Mouse (Mus musculus) forebrain, embryonic 12.5 days (tissue): ENCODE measurements around the gene Samhd1. TPM values are rescaled to one million over a fixed set of nuclear protein-coding genes. Genes with fewer than 3 reads are reported as not detected.
A peak's percentile ranks its signal among the peaks of the same experiment; 100 is the strongest.

Source experiments
- ATAC-seq: fragments of 200-750 bp; cut with Nextera tagmentation; 2 replicates; pipeline ENCODE4 v1.8.0; 2017; ENCODE audit warnings: moderate TSS enrichment; ENCODE audit not compliant: low FRiP score
- H3K27ac ChIP-seq: fragments of 300-500 bp; sonication (generic); 2 replicates; pipeline ENCODE4 v1.5.1; 2016; ENCODE audit warnings: mild to moderate bottlenecking
- H3K27me3 ChIP-seq: fragments of 300-500 bp; sonication (generic); 2 replicates; pipeline ENCODE4 v1.6.1; 2016; ENCODE audit warnings: mild to moderate bottlenecking
- H3K36me3 ChIP-seq: fragments of 300-500 bp; sonication (generic); replicated peaks from 2 replicates; pipeline ENCODE4 v1.6.1; 2016; ENCODE audit warnings: mild to moderate bottlenecking
- H3K4me1 ChIP-seq: fragments of 300-500 bp; sonication (generic); 2 replicates; pipeline ENCODE4 v1.6.1; 2016
- H3K4me2 ChIP-seq: fragments of 300-500 bp; sonication (generic); 2 replicates; pipeline ENCODE4 v1.6.1; 2016; ENCODE audit warnings: mild to moderate bottlenecking, moderate library complexity
- H3K4me3 ChIP-seq: fragments of 300-500 bp; sonication (generic); replicated peaks from 2 replicates; pipeline ENCODE4 v1.5.1; 2016; ENCODE audit warnings: mild to moderate bottlenecking
- H3K9ac ChIP-seq: fragments of 300-500 bp; sonication (generic); 2 replicates; pipeline ENCODE4 v1.6.1; 2016; ENCODE audit warnings: mild to moderate bottlenecking
- H3K9me3 ChIP-seq: fragments of 300-500 bp; sonication (generic); 2 replicates; pipeline ENCODE4 v1.6.1; 2016
- WGBS: fragments of 180-500 bp; shearing (Covaris S2); methylation state at CpG from one replicate; pipeline ENCODE4 v1.1.7; 2016; 5-methylcytosine and 5-hydroxymethylcytosine counted together
- polyA plus RNA-seq: library from polyadenylated mRNA; unstranded; fragments of >200 nt; fragmentation: Nextera tagmentation; extraction: Ambion mirVana; gene quantifications from 2 replicates; pipeline ENCODE4 v1.2.1, GENCODE M21; 2016

The Samhd1 gene
- polyA plus RNA-seq, 1 experiment from 2014 or later: 22.6 TPM

DNA sequence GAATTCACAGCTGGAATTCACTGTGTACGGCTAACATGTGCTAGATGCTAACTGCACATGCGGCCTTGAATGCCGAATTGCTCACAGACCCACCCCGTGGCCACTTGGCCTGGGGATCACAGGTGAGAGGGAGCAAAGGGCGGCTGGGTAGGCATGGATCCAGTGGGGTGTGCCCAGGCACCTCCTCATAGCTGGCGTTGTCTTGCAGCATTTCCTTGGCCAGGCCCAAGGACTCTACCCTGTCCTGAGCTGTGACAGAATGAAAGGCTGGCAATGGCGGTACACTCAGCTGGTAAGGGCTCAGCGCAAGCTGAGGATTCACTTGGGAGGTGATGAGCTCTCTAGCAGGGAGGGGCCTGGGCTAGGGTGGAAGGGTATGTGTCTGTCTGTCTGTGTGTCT, 48.3 kb downstream of the Samhd1 start, which contains the start of gene Tldc2:
TSS of gene Tldc2 (plus strand) at position 260 of the 400 bp plus-strand sequence.
- Histone ChIP-seq H3K27ac (no peak within 1 kb of the TSS), H3K27me3 (peaks cover 3% of the 10 kb centered on the region; the same call in 1 of the 2 replicates), H3K4me1 (peaks cover 9% of the 10 kb centered on the region; the same call in 1 of the 2 replicates), H3K9ac (no peak within 1 kb of the TSS), H3K4me3 (no peak within 1 kb of the TSS), H3K4me2 (no peak within 1 kb of the TSS), H3K9me3 (no peaks in the 10 kb centered on the region), H3K36me3 (no peaks in the 10 kb centered on the region)
- 87% methylated on average over 8 of the region's 8 CpGs for WGBS
- ATAC-seq: no peak

DNA sequence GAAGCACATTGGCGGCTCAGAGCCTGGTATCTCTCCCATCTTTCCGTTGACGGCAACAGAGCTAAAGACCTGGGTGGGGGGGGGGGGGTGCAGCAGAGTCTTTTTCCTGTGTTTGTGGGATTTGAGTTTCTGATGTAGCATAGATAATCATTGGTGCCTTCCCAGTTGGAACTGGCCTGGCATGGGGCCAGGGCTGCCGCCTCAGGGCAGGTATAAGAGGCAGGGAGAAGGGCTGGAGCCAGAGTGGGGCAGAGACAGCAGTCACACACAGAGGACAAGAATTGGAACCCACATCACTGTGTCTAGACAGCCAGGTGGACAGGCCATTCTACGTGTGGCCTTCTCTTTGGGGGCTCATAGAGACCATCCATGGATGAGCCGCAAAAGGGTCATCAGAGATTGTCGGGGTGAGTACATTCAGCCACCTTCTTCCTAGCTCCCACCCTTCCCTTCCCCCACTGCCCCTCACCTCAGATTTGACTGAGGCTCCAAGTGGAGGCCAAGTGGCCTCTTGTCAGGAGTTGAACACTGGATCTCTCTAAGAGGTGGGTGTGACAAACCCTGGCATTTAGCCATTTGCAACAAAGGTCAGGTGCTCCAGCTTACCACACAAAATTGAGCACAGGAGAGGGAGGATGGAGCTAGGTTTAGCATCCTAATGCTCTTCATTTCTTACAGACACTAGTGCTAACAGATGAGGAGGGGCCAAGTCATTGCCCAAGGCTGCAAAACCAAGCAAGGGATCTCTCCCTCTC, 50.1 kb downstream of the Samhd1 start:
- H3K27ac ChIP-seq: no peak overlapping the region
- H3K9ac ChIP-seq: no peak overlapping the region
- H3K36me3 ChIP-seq: no peaks in the 10 kb centered on the region
- ATAC-seq: no peak
- no peak overlapping the region for H3K4me3 ChIP-seq
- peaks cover 10% of the 10 kb centered on the region for H3K27me3 ChIP-seq
- H3K4me1 ChIP-seq: peaks cover 8% of the 10 kb centered on the region
- H3K9me3 ChIP-seq: no peaks in the 10 kb centered on the region
- WGBS: 90% methylated on average over 7 of the region's 7 CpGs
- H3K4me2 ChIP-seq: no peak overlapping the region

DNA sequence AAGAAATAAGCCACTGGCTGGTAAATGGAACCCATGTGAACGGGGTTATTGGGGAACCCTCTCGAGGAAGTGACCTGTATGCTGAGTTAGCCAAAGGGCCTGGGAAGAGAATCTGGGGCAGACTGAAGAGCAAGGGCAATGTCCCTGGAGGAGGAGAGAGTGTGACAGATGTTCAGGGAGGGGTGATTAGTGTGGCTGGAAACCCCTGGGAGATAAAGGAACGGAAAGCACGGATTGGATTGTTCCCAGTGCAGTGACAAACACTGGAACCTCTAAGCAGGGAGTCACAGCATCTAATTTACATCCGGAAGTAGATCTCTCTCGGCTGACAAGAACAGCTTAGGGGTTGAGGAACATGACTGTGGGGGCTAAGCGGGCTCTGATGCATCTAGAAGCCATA, 53.1 kb downstream of the Samhd1 start:
- peaks cover 23% of the 10 kb centered on the region for H3K4me1 ChIP-seq
- no peaks in the 10 kb centered on the region for H3K36me3 ChIP-seq
- H3K27ac ChIP-seq: no peak overlapping the region
- no peak overlapping the region for H3K9ac ChIP-seq
- no peak overlapping the region for H3K4me3 ChIP-seq
- no peak overlapping the region for H3K4me2 ChIP-seq
- ATAC-seq: no peak
- H3K9me3 ChIP-seq: no peaks in the 10 kb centered on the region
- 37% methylated on average over 7 of the region's 7 CpGs for WGBS
- peaks cover 10% of the 10 kb centered on the region for H3K27me3 ChIP-seq

GRCm38 (mm10) chr2:157081331-157081730, 53.7 kb downstream of the Samhd1 start:
- Histone ChIP-seq H3K9me3 (no peaks in the 10 kb centered on the region), H3K27me3 (peaks cover 10% of the 10 kb centered on the region), H3K4me1 (peaks cover 30% of the 10 kb centered on the region), H3K4me2 (no peak overlapping the region), H3K27ac (no peak overlapping the region), H3K36me3 (no peaks in the 10 kb centered on the region), H3K9ac (no peak overlapping the region), H3K4me3 (no peak overlapping the region)
- ATAC-seq: no peak
- WGBS: 95% methylated on average over 8 of the region's 8 CpGs

GRCm38 (mm10) chr2:157079701-157080180, 55.3 kb downstream of the Samhd1 start:
- WGBS: 15% methylated on average over 16 of the region's 16 CpGs
- Histone ChIP-seq H3K27me3 (peaks cover 10% of the 10 kb centered on the region), H3K4me2 (peak overlapping the region; percentile 95), H3K27ac (peak overlapping the region; percentile 98), H3K9me3 (no peaks in the 10 kb centered on the region), H3K36me3 (no peaks in the 10 kb centered on the region), H3K9ac (peak overlapping the region; percentile 100), H3K4me3 (peak overlapping the region; percentile 100), H3K4me1 (peaks cover 45% of the 10 kb centered on the region)
- ATAC-seq: no peak

DNA sequence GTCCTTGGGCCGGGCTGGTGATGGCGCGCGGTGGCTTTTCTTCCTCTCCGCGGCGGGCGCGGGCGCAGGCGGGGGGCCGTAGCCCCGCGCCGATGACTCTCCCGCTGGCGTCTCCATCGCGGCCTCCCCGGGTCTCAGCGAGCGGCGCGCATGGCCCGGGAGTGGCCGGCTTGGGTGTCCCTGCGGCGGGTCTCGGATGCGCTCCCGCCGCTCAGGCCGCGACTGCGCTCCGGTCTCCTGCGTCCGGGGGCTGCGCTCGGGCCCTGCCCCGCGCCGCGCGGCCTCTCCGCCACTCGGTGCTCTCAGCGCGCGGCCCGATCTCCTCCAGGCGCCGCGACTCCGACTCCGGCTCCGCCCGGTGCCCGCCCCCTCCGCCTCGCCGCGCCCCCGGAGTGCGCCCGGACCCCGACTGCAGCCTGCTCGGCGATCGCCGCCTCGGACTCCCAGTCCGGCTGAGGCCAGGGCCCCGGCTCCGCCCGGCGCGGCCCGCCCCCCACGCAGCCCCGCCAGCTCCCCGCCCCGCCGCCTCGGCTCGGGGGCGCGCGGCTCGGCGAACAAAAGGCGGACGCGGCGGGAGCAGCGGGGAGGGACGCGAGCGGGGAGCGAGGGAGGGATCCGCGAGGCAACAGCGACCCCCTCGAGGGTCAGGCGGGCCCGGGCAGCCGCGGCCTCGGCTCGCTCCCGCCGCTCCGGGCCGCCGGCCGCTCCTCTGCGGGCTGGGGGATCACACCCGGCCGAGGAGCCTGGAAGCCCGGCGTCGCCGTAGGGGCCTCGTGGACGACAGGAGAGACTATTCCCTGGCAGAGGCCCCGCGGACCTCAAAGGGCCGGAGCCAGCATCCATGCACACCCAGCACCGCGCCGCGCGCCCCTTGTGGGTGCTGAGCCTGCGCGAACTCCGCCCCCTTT, 56.0 kb downstream of the Samhd1 start, which contains the start of gene Soga1:
TSS of gene Soga1 (minus strand) at position 462 of the 908 bp plus-strand sequence.
- peak; percentile 87 for ATAC-seq
- under 1% methylated on average over 123 of the region's 136 CpGs for WGBS
- H3K9me3 ChIP-seq: no peaks in the 10 kb centered on the region
- H3K4me3 ChIP-seq: peak within 1 kb of the TSS; percentile 100
- 0 out of 2 replicates have a peak, but pooled peaks cover 2% of the 10 kb centered on the region for H3K36me3 ChIP-seq
- H3K9ac ChIP-seq: peak within 1 kb of the TSS; percentile 100
- peaks cover 10% of the 10 kb centered on the region for H3K27me3 ChIP-seq
- peaks cover 52% of the 10 kb centered on the region for H3K4me1 ChIP-seq
- H3K27ac ChIP-seq: peak within 1 kb of the TSS; percentile 98
- peak within 1 kb of the TSS; percentile 95 for H3K4me2 ChIP-seq

DNA sequence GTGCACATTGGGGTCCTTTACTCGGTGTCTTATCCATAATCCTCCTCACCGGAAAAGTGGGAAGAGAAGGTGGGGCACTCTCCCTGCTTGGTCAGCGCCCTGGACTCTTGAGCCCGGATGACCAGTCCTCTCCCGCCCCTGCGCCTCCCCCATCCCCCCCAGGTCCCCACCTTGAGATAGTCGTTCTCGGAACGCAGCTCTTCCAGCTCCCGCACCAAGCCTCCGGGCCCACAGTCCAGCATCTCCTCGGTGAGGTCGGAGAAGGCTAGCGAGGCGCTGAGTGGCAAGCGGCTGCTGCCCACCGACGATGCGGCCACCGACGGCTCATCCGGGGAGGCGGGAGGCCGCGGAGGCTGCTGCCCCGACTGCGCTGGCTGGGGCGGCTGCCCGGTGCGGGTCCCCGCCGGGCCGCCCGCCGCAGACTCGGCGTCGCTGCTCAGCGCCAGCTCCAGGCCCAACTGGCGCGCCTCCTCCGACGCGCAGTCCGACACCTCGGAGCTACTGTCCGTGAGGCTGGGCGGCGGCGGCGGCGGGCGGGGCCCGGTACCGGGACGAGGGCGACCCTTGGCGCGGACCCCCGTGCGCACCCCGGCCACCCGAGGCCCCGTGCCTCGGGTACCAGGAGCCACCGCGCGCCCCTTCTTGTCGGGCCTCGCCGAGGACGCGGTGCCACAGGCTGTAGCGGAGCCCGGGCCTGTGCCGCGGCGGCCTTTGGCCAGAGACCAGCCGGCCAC, 56.8 kb downstream of the Samhd1 start:
- Histone ChIP-seq H3K4me2 (peak overlapping the region; percentile 95), H3K36me3 (peaks cover 10% of the 10 kb centered on the region; the same call in 1 of the 2 replicates), H3K4me3 (peak overlapping the region; percentile 100), H3K9me3 (no peaks in the 10 kb centered on the region), H3K4me1 (peaks cover 61% of the 10 kb centered on the region), H3K9ac (peak overlapping the region; percentile 100), H3K27ac (peak overlapping the region; percentile 98), H3K27me3 (peaks cover 10% of the 10 kb centered on the region)
- ATAC-seq: peak; percentile 39
- WGBS: under 1% methylated on average over 73 of the region's 79 CpGs

DNA sequence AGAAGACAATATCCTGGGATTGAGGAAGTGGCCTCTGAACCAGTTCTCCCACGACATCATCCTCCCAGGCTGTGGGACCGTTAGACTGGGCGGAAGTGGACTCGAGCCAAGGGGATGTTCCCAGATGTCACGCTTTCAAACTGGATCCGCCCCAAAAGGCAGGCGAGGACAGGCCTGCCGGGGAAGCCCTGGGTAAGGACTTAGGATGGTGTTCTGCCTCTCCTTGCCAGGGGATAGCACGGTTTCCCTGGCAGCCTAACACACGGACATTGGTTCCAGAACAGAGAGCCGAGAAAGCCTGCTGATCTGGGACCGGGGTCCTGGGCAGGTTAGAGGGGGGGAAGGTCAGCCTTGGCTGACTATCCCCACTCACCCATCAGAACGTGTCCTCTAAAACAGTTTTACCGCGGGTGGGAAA, 57.4 kb downstream of the Samhd1 start:
- Histone ChIP-seq H3K27me3 (peaks cover 10% of the 10 kb centered on the region), H3K4me1 (peaks cover 66% of the 10 kb centered on the region), H3K9ac (peak overlapping the region; percentile 100), H3K27ac (peak overlapping the region; percentile 98), H3K4me3 (peak overlapping the region; percentile 100), H3K4me2 (peak overlapping the region; percentile 95), H3K36me3 (peaks cover 16% of the 10 kb centered on the region; the same call in 1 of the 2 replicates), H3K9me3 (no peaks in the 10 kb centered on the region)
- WGBS: under 1% methylated on average over 15 of the region's 15 CpGs
- ATAC-seq: no peak

DNA sequence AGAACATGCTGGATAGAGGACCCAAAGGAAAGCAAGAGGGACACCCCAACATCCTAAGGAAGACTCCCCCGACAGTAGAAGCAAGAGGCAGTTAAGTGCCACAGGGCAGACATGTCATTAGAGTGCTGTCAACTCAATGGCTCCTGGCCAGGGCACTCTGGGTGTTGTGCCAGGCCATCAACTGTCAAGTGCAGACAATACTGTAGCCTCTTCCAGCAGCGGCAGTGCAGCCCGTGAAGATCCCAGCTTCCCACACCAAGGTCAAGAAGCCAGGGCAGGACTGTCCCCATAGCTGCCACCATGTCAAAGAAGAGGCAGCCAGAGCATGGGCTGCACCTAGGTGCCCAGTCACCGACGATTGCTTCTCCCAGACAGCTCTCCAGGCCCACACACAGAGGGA, 57.9 kb downstream of the Samhd1 start:
- Histone ChIP-seq H3K4me1 (peaks cover 68% of the 10 kb centered on the region), H3K4me3 (peak overlapping the region; percentile 100), H3K27ac (peak overlapping the region; percentile 98), H3K36me3 (peaks cover 17% of the 10 kb centered on the region; the same call in 1 of the 2 replicates), H3K4me2 (peak overlapping the region; percentile 95), H3K9ac (peak overlapping the region; percentile 100), H3K27me3 (peaks cover 7% of the 10 kb centered on the region), H3K9me3 (no peaks in the 10 kb centered on the region)
- no peak for ATAC-seq
- WGBS: 21% methylated on average over 5 of the region's 5 CpGs

- Histone ChIP-seq H3K27ac (no peak overlapping the region), H3K4me3 (peak overlapping the region; percentile 100), H3K4me2 (peak overlapping the region; percentile 95), H3K4me1 (peaks cover 70% of the 10 kb centered on the region), H3K9ac (peak overlapping the region; percentile 100; the same call in 1 of the 2 replicates), H3K36me3 (peaks cover 17% of the 10 kb centered on the region; the same call in 1 of the 2 replicates), H3K27me3 (peaks cover 7% of the 10 kb centered on the region; the same call in 1 of the 2 replicates), H3K9me3 (no peaks in the 10 kb centered on the region)
- no peak for ATAC-seq
- 89% methylated on average over 7 of the region's 7 CpGs for WGBS
These were observed 58.5 kb downstream of the Samhd1 start for GRCm38 (mm10) chr2:157076585-157076984.

DNA sequence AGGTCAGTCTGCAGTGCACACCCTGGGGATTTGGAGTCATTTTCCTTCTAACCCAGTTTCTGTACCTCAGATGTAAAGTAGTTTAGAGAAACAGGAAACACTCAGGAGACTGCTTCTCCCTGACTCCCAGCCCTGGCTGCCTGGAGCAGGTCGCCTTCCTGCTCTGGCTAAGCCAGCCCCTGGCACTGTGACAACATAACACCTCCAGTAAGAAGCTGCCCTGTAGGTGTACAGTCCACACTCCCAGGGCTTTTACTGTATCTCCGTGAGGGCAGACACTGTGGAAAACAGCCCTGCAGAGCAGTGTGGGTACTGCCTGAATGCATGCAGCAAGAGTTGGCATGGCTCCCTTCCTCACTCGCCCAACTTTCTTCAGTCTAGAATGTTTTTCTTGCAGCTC, 59.4 kb downstream of the Samhd1 start:
- H3K36me3 ChIP-seq: peaks cover 17% of the 10 kb centered on the region; the same call in 1 of the 2 replicates
- 78% methylated on average over 3 of the region's 3 CpGs for WGBS
- H3K27me3 ChIP-seq: peaks cover 6% of the 10 kb centered on the region; the same call in 1 of the 2 replicates
- H3K4me1 ChIP-seq: peaks cover 79% of the 10 kb centered on the region
- peak overlapping the region; percentile 8; the same call in 1 of the 2 replicates for H3K9ac ChIP-seq
- H3K27ac ChIP-seq: no peak overlapping the region
- ATAC-seq: no peak
- peak overlapping the region; percentile 17 for H3K4me3 ChIP-seq
- no peaks in the 10 kb centered on the region for H3K9me3 ChIP-seq
- H3K4me2 ChIP-seq: peak overlapping the region; percentile 95
